Mouse (Mus musculus): ENCODE measurements at regions not wholly inside any gene's neighbourhood (a gene's known extent, or its start where the extent isn't known, plus 50 kb on each side); places are given as distances from the start of the nearest gene placed in this dataset.
A peak's percentile ranks its signal among the peaks of the same experiment; 100 is the strongest.

GRCm38 (mm10) chr5:120251697-120252401, 135.6 kb downstream of the Rbm19 start:
- DNase-seq, result no peak

GRCm38 (mm10) chr5:120252551-120252950, 136.3 kb downstream of the Rbm19 start:
- peak; percentile 23 for DNase-seq

DNA sequence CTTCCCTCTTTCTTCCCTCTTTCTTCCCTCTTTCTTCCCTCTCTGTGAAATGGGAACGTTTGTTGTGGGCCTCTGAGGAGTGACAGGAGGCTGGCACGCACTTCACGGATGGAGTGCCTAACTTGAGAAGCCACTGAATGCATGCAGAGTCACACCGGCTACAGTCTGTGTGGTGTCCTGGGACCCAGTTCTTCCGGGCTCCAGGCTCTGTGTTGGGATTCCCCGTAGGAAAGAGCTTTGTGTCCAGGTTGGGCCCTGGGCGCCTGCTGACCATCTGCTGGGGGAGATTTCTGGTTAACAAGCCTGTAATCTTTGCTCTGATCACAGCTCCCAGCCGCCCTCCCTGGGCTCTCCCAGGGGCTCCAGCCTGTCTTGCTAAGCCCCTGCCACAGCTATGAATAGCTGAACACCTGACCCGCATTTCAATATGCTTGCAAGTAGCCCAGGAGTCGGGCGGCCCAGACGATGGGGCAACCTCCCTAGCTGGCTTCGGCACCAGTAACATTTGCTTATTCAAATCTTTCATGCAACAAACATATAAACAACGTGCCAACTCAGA, 146.5 kb downstream of the Rbm19 start:
- DNase-seq, result no peak

DNA sequence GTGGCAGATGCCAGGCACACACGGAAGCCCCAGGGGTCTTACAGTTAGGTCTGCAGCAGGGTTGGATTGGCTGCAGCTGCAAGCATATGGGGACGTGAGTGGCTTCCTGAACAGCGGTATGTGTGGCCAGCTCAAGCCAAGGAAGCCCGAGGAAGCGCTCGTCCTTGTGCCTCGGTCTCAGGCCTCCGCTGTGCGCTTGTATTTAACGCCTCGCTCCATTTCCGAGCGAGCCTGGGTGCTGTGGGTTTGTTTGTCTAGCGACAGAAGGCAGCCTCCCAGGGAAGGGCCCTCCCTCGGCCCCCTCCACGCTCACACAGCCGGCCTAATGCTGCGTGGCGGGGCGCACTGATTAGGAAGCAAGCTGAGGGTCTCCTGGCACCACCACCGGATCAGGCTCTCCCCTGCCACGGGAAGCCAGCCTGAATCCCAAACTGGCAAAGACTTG, 153.2 kb downstream of the Rbm19 start:
- no peak for DNase-seq

DNA sequence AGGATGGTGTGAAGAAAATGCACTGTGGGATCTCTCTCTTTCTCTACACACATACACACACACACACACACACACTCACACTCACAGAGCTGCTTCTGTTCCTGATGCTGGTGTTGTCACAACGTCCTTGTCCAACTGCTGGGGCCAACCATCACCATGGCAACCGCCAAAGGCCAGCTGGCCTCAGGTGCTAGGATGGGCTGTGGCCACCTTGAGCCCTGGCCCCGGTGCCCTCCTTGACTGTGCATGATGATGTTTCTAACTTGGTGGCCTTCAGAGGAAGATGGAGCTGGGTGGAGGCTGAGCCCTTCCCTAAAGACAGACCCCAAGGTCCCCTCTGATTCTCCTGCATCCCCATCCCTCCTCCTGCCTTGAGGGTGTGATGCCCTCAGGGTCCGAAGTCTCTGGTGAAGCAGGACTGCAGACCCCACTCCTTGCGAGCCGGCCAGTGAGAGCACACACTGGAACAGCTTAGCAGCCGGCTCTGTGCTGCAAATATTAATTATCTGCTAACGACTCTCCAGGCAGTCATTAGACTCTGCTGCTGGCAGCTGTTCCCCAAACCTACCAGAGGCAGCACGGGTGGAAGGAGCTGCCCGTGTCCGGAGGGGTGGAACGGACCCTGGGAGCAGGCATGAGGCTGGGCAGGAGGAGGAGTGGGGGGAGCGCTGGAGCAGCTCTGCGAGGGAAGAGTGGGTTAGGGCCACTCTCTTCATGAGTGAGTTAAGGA, 154.8 kb downstream of the Rbm19 start:
- no peak for DNase-seq

DNA sequence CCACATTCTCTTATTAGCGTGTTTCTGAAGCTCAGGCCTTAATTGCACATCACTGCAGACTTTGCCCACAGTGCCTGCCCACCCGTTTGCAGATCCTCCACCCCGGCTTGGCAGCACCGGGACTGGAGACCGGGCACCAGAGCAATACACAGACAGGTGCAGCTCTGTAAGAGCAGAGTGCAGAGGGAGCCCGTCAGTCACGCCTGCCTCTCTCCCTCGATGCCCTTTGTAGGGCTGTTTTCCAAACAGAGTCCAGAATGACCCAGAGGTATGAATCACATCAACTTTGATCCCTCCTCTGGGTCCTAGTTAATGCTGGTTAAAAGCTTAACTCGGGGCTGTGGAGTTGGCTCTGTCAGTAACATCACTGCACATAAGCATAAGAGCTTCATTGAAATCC, 155.3 kb upstream of the Lhx5 start:
- DNase-seq, result no peak

GRCm38 (mm10) chr5:120280321-120280720, 151.2 kb upstream of the Lhx5 start:
- no peak for DNase-seq

DNA sequence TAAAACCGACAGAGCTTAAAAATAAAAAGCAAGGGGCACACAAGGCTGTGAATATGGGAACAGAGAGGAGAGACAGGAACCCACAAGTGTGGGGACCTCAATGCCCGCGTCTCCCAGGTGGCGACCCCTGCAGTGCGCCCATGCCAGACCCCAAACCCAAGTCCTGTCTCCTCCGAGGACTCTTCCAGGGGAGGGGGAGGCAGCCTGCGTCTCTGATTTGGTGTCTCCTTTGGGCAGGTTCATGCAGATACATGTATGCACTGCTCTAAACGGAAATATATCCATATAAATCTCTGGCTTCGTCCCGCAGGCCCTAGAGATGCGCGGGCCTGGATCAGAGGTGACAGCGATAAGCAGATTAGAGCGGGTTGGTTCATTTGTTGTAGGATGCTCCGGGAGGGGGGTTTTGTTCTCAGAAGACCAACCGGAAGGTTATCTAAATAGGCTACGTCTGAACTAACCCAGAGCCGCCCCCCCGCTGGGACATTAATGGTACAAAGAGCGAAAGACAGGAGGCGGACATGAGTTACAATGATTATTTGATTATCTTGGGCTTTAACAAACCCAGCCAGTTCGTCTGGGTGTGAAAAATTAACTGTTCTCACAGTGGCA, 150.4 kb upstream of the Lhx5 start:
- no peak for DNase-seq

- DNase-seq, result no peak
Observed at GRCm38 (mm10) chr5:120281840-120282565, 149.5 kb upstream of the Lhx5 start.

DNA sequence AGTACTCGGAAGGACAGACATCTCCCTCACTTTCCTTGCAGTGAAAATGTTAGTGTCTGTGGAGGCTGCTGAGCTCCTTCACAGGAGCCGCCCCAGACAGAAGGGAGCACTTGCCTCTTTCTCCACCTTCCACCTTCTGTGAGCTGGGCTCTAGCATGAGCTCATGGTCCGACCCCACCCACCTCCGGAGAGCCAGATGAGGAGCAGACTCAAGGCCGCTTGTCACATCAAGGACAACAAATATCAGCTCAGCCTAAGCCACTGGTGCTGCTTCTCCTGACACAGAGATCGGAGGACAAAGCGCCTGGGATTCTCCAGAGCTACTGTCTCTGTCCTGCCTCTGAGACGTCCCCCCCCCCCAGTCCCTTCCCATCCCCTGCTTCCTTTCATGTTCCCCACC, 146.9 kb upstream of the Lhx5 start:
- DNase-seq, result no peak

DNA sequence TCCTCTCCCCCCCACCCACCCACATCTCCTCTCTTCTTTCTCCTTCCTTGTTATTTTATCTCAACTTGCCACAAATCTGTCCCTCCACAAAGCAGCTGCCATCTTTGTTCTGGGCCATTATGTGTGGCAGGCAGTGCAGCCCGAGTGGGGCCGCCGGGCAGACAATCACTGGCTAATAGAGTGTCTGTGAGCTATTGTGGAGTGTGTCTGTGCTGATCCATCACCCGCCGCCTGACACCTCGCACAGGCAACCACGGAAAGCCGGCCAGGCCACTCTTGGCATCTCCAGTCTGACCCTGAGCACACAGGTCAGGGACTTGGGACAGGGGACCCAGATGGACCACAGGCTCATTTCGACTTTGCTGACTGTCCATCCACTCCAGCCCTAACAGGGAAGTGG, 146.5 kb upstream of the Lhx5 start:
- no peak for DNase-seq

- no peak for DNase-seq
Observed at GRCm38 (mm10) chr5:120286787-120287186, 144.7 kb upstream of the Lhx5 start.

DNA sequence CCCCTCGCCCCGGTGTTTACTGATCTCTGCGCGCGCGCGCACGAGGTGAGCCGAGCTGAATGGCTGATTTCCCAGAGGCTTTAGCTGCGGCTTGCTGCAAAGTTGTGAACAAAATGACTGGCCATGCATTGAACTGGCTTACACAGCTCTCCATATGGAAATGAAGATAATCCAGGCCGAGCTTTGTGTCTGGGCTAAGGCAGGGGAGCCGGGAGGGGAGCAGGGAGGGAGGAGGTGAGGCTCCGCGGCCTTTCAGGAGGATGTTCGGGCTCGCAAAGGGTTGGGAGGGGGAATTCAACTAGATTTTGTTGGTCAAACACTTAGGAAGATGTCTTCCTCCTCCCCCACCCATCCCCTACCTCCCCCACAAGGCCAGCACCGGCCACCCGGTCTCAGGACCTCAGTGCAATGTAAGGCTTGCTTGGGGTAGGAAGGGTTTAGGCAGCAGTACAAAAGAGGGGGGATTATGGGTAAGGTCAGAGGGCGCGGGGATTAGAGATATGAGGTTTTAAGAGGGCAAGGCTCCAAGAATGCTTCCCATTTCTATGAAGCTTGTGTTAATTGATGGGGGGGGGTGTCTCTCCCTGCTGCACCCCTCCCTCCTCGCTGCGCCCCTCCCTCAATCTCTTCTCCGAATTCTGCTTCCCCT, 143.3 kb upstream of the Lhx5 start:
- no peak for DNase-seq

DNA sequence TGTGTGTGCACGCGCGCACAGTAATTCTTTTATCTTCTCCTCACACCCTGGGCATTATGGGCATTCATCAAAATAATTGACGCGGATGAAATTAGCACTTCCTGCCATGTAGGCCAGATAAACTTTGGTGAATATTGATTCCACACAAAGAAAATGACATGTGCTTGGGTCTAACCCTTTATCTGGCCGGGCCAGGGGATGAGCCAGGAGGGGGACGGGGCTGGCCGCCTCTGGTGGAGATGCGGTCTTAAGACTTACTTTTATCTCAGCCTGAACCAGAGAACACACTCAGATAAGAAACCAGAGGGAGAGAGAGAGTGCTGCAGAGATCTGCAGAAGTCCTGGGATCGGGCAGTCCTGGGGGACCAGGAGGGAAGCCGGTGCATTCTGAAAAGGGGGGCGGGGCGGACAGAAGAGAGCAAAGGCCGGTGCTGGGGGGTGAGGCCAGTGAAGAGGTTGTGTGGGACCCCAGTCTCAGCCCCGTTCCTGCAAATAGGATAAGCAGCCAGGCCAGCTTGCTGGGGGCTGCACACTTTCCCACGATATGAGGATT, 136.9 kb upstream of the Lhx5 start:
- no peak for DNase-seq

DNA sequence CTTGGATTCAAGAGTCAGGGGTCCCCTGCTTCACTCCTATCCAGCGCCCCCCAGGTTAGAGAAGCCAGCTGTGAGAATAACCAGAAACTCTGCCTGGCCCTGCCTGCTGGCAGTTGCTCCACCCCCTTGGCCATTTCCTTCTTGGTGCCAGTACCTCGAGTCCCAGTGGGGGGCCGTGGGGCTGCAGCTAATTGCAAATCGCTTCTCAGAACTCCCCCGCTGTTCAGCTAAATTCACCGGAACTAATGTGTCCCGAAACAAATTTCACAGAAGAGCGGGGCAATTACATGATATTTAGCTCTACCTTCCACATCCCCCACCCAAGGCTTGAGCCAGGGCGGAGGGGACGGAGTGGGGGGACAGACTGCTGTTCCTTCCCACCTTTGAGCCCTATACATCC, 134.3 kb upstream of the Lhx5 start:
- DNase-seq, result no peak

GRCm38 (mm10) chr5:120297665-120298282, 133.7 kb upstream of the Lhx5 start:
- no peak for DNase-seq

- no peak for DNase-seq
Observed at GRCm38 (mm10) chr5:120301672-120302071, 129.8 kb upstream of the Lhx5 start.

DNA sequence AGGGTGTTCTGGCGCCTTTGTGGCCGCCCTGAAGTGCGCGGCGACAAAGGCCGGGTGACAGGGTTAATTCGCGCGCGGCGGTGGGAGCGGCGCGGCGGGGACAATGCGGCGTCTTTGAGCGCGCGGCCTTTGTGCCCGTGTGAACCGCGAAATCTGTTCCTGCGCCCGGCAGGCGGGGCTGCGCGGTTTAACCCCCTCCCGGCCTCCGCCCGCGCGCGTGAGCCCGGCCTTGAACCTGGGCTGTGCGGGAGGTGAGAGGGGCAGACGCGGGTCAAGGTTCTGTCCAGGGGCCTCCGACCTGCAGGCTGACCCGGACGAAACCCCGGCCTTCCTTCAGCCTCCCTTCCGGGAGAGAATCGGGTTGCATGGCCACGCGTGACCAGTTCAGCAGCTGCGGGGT, 129.2 kb upstream of the Lhx5 start:
- no peak for DNase-seq

GRCm38 (mm10) chr5:120304295-120304701, 127.2 kb upstream of the Lhx5 start:
- DNase-seq, result no peak

GRCm38 (mm10) chr5:120312299-120312698, 119.2 kb upstream of the Lhx5 start:
- no peak for DNase-seq

DNA sequence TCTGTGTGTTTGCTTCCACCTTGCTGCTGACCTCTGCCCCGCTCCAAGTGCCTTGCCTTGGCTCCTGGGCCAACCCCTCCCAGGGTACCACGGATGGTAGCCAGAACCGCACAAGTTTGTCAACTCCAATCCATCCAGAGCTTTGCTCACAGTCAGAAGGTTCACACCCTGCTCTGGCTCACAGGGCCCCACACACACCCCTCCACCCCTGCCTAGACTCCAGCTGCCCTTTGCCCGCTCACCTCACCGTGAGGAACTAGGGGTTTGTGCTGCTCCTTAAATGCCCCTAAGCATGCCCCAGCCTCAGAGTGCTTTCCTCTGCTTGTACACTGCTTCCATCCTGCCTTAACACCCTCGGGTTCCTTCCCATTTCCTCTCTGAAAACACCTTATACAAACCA, 117.5 kb upstream of the Lhx5 start:
- DNase-seq, result no peak

- no peak for DNase-seq
Observed at GRCm38 (mm10) chr5:120315116-120315515, 116.4 kb upstream of the Lhx5 start.

All from lung, postnatal 36 days (tissue).